Mouse (Mus musculus) midbrain, embryonic 14.5 days (tissue): Measurements from ENCODE around the gene Adamts14. TPM values are rescaled to one million over a fixed set of nuclear protein-coding genes. Genes with fewer than 3 reads are reported as not detected.

Experiments
- ATAC-seq: fragments of 200-750 bp; cut with Nextera tagmentation; 2 replicates; pipeline ENCODE4 v1.8.0; 2017; ENCODE audit warnings: moderate number of reproducible peaks, moderate library complexity; ENCODE audit not compliant: low FRiP score, low TSS enrichment
- DNase-seq: peaks from one replicate; pipeline ENCODE4 v3.0.0-alpha.2; 2015
- H3K27ac ChIP-seq: fragments of 300-500 bp; sonication (generic); replicated peaks from 2 replicates; pipeline ENCODE4 v1.5.1; 2014; ENCODE audit warnings: mild to moderate bottlenecking, low read depth, low read length, moderate library complexity
- H3K27me3 ChIP-seq: fragments of 300-500 bp; sonication (generic); 2 replicates; pipeline ENCODE4 v1.6.1; 2014; ENCODE audit warnings: low read length, control low read depth, mixed read lengths; ENCODE audit not compliant: control insufficient read depth, insufficient read depth
- H3K36me3 ChIP-seq: fragments of 300-500 bp; sonication (generic); 2 replicates; pipeline ENCODE4 v1.6.1; 2014; ENCODE audit warnings: low read length, control low read depth; ENCODE audit not compliant: control insufficient read depth, insufficient read depth
- H3K4me1 ChIP-seq: fragments of 300-500 bp; sonication (generic); 2 replicates; pipeline ENCODE4 v1.6.1; 2014; ENCODE audit warnings: mild to moderate bottlenecking, antibody characterized with exemption, low read length, control low read depth; ENCODE audit not compliant: control insufficient read depth, insufficient read depth
- H3K4me2 ChIP-seq: fragments of 300-500 bp; sonication (generic); 2 replicates; pipeline ENCODE4 v1.6.1; 2014; ENCODE audit warnings: mild to moderate bottlenecking, low read length, moderate library complexity
- H3K4me3 ChIP-seq: fragments of 300-500 bp; sonication (generic); replicated peaks from 2 replicates; pipeline ENCODE4 v1.5.1; 2014; ENCODE audit warnings: low read depth, low read length
- H3K9ac ChIP-seq: fragments of 300-500 bp; sonication (generic); replicated peaks from 2 replicates; pipeline ENCODE4 v1.6.1; 2014; ENCODE audit warnings: mild to moderate bottlenecking, low read length, moderate library complexity
- H3K9me3 ChIP-seq: fragments of 300-500 bp; sonication (generic); 2 replicates; pipeline ENCODE4 v1.6.1; 2016; ENCODE audit warnings: low read length, control low read depth, mixed read lengths; ENCODE audit not compliant: control insufficient read depth
- WGBS: fragments of 180-500 bp; shearing (Covaris S2); extraction: QIAGEN DNeasy Blood & Tissue Kit; methylation state at CpG from one replicate; pipeline ENCODE4 v1.1.7; 2014; 5-methylcytosine and 5-hydroxymethylcytosine counted together
- polyA plus RNA-seq: library from polyadenylated mRNA; unstranded; fragments of >200 nt; fragmentation: Nextera tagmentation; extraction: Ambion mirVana; gene quantifications from 2 replicates; pipeline ENCODE4 v1.2.1, GENCODE M21; 2014

The Adamts14 gene
- polyA plus RNA-seq, 1 experiment from 2014 or later: 0.22 TPM

GRCm38 (mm10) chr10:61155611-61156010, 117.6 kb downstream of the Adamts14 start:
- WGBS: 84% methylated on average over 3 of the region's 3 CpGs
- no peak for DNase-seq
- ATAC-seq: no peak
- Histone ChIP-seq H3K27me3 (no peaks in the 10 kb centered on the region), H3K4me2 (no peak overlapping the region), H3K36me3 (no peaks in the 10 kb centered on the region), H3K4me3 (no peak overlapping the region), H3K9ac (no peak overlapping the region), H3K27ac (no peak overlapping the region), H3K4me1 (no peaks in the 10 kb centered on the region), H3K9me3 (no peaks in the 10 kb centered on the region)

GRCm38 (mm10) chr10:61152131-61152530, 121.1 kb downstream of the Adamts14 start:
- H3K4me3 ChIP-seq: no peak overlapping the region
- no peak overlapping the region for H3K4me2 ChIP-seq
- no peaks in the 10 kb centered on the region for H3K36me3 ChIP-seq
- no peak overlapping the region for H3K9ac ChIP-seq
- no peaks in the 10 kb centered on the region for H3K9me3 ChIP-seq
- no peaks in the 10 kb centered on the region for H3K4me1 ChIP-seq
- no peak for ATAC-seq
- H3K27ac ChIP-seq: no peak overlapping the region
- H3K27me3 ChIP-seq: no peaks in the 10 kb centered on the region
- no peak for DNase-seq

- Histone ChIP-seq H3K4me3 (no peak overlapping the region), H3K36me3 (no peaks in the 10 kb centered on the region), H3K9me3 (no peaks in the 10 kb centered on the region), H3K4me2 (no peak overlapping the region), H3K9ac (no peak overlapping the region), H3K27ac (no peak overlapping the region), H3K27me3 (no peaks in the 10 kb centered on the region), H3K4me1 (peaks cover 1% of the 10 kb centered on the region; the same call in 1 of the 2 replicates)
- WGBS: 55% methylated on average over 6 of the region's 6 CpGs
- no peak for ATAC-seq
- no peak for DNase-seq
Observed at GRCm38 (mm10) chr10:61150616-61151015, 122.6 kb downstream of the Adamts14 start.

- Histone ChIP-seq H3K9me3 (no peaks in the 10 kb centered on the region), H3K27me3 (no peaks in the 10 kb centered on the region), H3K4me1 (peaks cover 8% of the 10 kb centered on the region; the same call in 1 of the 2 replicates), H3K4me2 (no peak overlapping the region), H3K9ac (no peak overlapping the region), H3K36me3 (no peaks in the 10 kb centered on the region), H3K4me3 (no peak overlapping the region), H3K27ac (no peak overlapping the region)
- ATAC-seq (no peak), DNase-seq (no peak)
- 83% methylated on average over 3 of the region's 3 CpGs for WGBS
Observed at GRCm38 (mm10) chr10:61149476-61149875, 123.8 kb downstream of the Adamts14 start.

GRCm38 (mm10) chr10:61147157-61148040, 125.8 kb downstream of the Adamts14 start, which contains the start of gene Sgpl1:
Gene Sgpl1, minus strand, starts transcription at chr10:61147703.
- under 1% methylated on average over 82 of the region's 82 CpGs for WGBS
- Histone ChIP-seq H3K36me3 (0 out of 2 replicates have a peak, but pooled peaks cover 3% of the 10 kb centered on the region), H3K9me3 (no peaks in the 10 kb centered on the region), H3K27ac (peak within 1 kb of the TSS; percentile 92), H3K4me2 (peak within 1 kb of the TSS; percentile 87), H3K27me3 (no peaks in the 10 kb centered on the region), H3K4me1 (peaks cover 12% of the 10 kb centered on the region; the same call in 1 of the 2 replicates), H3K4me3 (peak within 1 kb of the TSS; percentile 75), H3K9ac (peak within 1 kb of the TSS; percentile 89)
- DNase-seq (peak; percentile 97), ATAC-seq (peak; percentile 86)

Other genes starting within 250 kb of the Adamts14 start
- 39.8 and 52.0 TPM in 2 replicates for gene Pcbd1, start 184.1 kb downstream of the Adamts14 start, polyA plus RNA-seq
- gene Sgpl1, start 125.7 kb downstream of the Adamts14 start, polyA plus RNA-seq: 45.3 and 64.5 TPM in 2 replicates
- 0.22 TPM in 1 of 2 replicates, not detected in the other for gene Tbata, start 101.5 kb downstream of the Adamts14 start, polyA plus RNA-seq
- gene Prf1, start 24.4 kb upstream of the Adamts14 start, polyA plus RNA-seq: not detected in 2 replicates
- 16.5 and 18.7 TPM in 2 replicates for gene Pald1, start 110.1 kb upstream of the Adamts14 start, polyA plus RNA-seq
- not detected in 2 replicates for gene Nodal, start 144.5 kb upstream of the Adamts14 start, polyA plus RNA-seq
- 46.8 and 53.7 TPM in 2 replicates for gene Eif4ebp2, start 179.2 kb upstream of the Adamts14 start, polyA plus RNA-seq
- gene Lrrc20, start 202.4 kb upstream of the Adamts14 start, polyA plus RNA-seq: 15.0 and 17.6 TPM in 2 replicates